Mouse (Mus musculus) cerebellum, postnatal 25 days (tissue): ENCODE results near the gene Anks1.
A peak's percentile ranks its signal among the peaks of the same experiment; 100 is the strongest.

Experiments
- DNase-seq, 2 experiments: peaks; one replicate each; pipeline ENCODE4 v3.0.0; 2021; ENCODE audit warnings: mixed read lengths in 2 of 2

The Anks1 gene

GRCm38 (mm10) chr17:27908888-27909621 is at the start of gene Anks1:
Gene Anks1, plus strand, starts transcription at chr17:27909306.
- DNase-seq = peak; percentile 94 to 96

DNA sequence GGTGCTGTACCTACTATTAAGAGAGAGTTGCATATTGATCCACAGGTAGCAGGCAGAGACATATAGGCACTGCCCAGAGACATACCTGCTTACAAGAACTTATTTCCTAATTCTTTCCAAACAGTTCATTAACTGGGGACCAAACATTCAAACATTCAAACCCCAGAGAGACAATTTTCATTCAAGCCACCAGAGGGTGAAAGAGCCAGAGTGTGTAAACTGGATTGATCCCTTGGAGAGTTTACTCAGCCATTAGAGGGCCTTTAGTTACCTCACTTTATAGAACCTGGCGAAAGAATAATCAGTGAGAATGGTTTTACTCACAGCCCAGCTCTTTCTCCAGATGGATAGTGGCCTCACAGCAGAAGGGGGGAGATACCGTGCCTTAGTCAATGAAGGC is 43.6 kb upstream of the Anks1 start:
- DNase-seq = no peak

- DNase-seq = no peak
These were observed 42.4 kb upstream of the Anks1 start for GRCm38 (mm10) chr17:27866737-27867136.

DNA sequence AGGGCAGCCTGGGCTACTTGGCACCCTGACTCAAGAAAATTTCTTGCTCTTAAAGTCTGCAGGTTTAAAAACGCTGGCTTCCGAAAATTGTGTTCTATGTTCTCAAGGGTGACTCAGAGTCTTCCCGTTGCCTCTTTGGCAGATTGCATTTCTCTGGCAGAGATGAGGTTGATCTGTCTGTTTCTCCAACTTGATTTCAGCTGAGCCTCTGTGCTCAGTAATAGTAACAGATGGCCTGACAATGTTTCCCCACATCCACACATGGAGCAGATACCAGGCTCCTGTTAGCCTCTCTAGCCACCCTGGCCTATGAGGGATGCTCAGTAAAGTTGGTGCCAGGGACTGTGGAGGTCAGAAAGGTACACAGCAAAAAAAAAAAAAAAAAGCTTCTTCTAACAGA is 37.3 kb upstream of the Anks1 start:
- peak; percentile 63 to 71 for DNase-seq

GRCm38 (mm10) chr17:27873583-27873982 is 35.5 kb upstream of the Anks1 start:
- no peak for DNase-seq

- no peak for DNase-seq
These were observed 34.6 kb upstream of the Anks1 start for GRCm38 (mm10) chr17:27874510-27874909.

DNA sequence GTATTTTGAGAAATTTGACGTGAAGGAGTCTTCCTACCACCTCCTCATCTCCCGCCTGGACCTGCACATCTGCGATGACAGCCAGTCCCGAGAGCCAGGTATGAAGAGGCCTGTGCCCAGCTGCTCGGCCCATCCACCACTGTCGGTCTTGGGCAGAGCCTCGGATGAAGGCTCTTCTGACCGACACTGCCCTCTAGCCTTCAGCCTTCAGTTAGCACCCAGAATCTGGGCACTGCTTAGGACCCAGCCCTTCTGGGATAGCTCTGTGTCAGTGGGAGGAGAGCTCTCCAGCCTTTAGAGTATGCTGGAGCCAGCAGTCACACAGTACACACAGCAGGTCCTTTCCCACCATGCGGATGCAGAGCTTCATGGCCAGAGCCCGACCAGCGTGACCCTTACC is 27.6 kb upstream of the Anks1 start:
- DNase-seq = peak; percentile 34 to 62

GRCm38 (mm10) chr17:27883129-27883528 is 26.0 kb upstream of the Anks1 start:
- DNase-seq = no peak

DNA sequence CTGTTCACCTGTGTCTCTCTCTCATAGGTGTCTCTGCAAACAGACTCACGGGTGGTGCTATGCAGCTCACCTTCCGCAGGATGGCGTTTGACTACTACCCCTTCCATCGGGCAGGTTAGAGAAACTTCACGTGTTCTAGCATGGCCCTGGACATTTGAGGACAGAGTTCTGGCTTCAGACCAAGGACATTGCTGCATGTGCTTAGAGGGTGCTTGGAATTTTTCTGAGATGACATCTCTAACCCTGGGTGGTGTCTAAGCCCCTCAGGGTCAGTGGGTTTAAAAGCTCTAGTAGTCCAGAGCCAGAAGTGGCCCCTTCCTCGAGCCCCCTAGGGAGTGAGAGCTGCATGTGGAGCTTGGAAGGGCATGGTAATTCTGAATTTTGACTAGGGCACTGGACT is 25.1 kb upstream of the Anks1 start:
- DNase-seq = no peak

DNA sequence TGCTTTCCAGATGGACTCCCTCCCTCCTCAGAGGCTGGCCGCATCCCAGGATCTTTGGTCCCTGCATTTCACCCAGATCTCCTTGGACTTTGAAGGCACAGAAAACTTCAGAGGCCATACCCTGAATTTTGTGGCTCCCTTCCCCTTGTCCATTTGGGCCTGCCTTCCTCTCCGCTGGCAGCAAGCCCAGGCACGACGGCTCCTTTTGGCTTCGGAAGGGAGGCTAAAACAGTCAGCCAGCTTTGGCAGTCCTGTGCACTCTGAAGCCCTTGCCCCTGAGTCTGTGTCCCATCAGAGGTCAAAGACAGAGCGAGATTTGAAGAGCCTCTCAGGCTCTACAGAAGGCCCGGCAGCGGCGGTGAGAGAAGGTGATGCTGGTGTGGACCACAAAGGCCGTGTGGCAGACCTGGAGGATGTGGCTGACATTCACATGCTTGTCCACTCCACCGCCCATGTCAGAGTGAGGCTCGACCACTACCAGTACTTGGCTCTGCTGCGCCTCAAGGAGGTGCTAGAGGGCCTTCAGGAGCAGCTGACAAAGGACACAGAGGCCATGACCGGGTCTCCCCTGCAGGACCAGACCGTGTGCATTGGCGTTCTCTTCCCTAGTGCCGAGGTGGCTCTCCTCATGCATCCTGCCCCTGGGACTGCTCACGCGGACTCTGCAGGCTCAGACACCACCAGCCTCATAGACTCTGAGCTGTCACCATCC is 22.5 kb upstream of the Anks1 start:
- DNase-seq = peak; percentile 50 to 66

DNA sequence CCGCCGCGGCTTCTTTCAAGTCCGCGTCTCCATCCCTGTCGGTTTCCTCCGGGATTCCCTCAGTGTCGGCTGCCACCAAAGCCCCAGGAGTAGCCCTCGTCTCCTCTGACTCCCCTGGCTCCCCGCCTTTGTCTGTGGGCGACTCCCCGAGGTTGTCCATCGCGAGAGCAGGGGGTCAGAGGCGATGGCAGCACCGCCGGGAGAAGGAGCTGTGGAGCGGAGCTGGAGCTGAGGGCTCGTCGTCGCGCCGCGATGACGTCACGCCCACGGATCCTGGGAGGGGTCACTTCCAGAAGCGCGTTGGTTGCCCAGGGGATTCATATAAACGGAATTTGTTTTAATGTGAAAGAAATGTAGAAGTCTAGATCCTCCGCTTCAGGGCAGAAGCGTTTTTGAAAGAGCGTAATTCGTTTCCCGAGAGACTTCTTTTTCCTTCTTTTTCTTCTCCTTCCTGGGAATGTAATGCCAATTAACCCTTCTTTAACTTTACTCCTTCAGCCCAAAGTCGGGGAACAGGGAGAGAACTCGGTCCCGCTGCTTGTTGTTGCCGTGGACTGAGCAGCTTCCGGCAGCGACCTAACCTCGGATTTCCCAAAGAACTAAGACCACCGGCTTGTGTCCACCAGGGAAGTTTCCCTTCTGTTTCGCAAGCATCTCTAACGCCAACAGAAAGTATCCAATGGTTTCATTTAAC is 1.4 kb upstream of the Anks1 start:
- peak; percentile 98 for DNase-seq

DNA sequence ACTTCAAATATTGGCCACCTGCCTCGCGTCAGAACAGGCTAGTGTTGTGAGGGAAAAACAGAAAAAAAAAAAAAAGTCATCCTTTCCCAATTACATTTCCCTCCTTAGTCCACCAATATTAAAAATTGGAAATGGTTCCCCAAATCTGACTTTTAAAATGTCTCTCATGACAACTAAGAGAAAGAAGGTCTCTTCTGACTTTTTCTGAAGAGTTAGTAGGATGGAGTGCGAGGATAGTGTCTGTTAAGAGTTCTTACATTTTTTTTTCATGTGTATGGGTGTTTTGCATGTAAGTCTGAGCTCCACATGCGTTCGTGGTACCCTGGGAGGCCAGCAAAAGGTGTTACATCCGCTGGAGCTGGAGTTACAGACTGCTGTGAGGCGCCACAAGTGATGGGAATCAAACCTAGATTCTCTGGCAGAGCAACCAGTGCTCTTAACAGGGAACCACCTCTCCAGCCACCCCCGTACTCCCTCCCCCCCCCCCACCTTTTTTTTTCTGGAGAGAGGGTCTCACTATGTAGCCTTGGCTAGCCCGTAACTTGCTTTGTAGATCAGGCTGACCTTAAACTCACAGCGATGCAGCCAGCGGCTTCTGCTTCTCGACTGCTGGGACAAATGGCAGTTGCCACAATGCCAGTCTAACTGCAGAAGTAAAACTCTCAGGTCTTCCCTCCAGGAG is 759 bp upstream of the Anks1 start:
- DNase-seq = no peak

GRCm38 (mm10) chr17:27909622-27910500 is 755 bp downstream of the Anks1 start, which contains the start of gene Taf11:
Gene Taf11, minus strand, starts transcription at chr17:27909844.
- peak; percentile 85 to 89 for DNase-seq

- no peak for DNase-seq
These were observed 2.3 kb downstream of the Anks1 start for GRCm38 (mm10) chr17:27911371-27911770.

DNA sequence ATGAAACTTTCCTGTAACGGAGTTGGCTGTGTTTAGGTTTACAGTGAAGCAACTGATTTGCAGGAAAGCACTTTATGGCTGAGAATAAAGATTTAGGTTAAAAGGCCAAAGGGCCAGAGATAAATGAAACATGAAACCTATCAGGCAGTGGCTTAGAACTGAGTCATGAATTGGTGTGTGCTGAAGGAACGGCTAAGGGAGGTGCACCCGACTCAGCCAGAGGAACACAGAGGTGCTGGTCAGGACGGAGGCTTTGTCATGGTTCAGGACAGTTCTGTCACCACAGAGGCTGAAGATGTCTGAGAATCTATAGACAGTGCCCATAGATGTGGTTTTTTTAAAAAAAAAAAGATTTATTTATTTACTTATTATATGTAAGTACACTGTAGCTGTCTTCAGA is 5.6 kb downstream of the Anks1 start:
- no peak for DNase-seq

- no peak for DNase-seq
These were observed 7.3 kb downstream of the Anks1 start for GRCm38 (mm10) chr17:27916366-27916765.

DNA sequence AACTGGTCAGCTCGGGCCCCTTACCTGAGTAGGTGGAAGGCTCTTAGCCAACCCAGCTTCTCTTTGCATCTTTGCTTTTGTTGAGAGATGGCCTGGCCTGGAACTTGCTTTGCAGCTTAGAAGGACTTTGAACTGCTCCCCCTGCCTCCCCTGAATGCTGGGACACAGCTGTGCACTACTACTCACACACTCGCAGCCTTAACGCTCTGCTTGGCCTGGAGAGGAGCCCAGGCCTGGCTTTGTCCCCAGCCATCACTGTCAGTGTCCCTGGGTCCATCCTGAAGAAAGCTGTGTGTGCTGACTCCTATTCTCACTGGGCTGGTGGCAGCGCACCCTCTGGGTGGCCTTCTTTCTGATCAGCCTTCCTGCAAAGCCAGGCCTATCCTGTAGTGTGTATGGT is 11.6 kb downstream of the Anks1 start:
- no peak for DNase-seq

GRCm38 (mm10) chr17:27922174-27922712 is 13.1 kb downstream of the Anks1 start:
- DNase-seq = no peak

DNA sequence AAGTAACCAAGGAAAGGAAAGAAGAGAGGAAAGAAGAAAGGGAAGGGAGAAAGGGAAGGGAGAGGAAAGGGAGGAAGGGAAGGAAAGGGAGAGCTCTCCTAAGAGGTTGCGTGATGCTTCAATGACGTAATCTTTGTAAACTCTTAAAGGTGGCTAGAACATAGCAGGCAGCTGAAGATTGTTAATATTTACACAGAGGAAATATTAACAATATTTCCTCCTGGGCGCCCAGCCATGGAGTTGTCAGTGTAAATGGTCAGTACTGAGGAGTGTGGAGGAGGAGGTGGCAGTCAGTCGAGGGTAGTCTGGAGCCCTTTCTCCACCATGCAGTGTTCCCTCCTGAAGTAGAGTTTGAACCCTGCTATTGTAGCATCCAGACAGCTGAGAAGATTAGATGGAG is 15.9 kb downstream of the Anks1 start:
- no peak for DNase-seq

- DNase-seq = peak in 1 of 2 experiments; percentile 29
These were observed 16.4 kb downstream of the Anks1 start for GRCm38 (mm10) chr17:27925504-27925903.

DNA sequence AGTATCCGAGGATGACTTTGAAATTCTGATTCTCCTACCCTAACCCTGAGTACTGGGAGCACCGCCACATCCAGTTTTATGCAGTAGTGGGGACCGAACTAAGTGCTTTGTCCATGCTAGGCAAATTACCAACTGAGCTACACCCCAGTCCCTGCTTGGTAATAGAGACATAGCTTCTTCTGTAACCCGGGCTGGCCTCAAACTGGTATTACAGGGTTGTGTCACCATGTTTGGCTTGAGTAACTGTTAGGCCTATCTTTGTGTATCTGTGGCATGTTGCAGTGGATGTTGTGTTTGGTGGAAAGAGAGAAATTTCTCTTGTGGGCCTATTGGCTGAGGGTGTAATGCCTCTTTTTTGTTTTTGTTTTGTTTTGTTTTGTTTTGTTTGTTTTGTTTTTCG is 21.2 kb downstream of the Anks1 start:
- no peak for DNase-seq

DNA sequence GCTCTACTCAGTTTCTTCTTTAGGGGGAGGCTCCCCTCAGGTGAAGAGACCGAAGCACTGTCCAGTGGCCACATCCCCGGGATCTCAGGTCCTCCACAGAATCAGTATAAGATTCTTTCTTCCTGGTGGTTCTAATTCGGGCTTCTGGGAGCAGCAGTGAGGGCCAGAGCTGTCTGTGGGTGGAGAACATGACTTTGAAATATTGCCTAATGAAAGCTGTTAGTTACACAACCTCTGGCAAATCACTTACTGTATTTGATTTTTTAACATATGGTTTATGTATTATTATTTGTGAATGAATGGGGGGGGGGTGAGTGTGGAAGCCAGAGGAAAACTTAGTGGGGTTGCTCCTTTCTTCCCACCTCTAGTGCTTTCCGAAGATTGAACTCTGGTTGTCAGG is 22.7 kb downstream of the Anks1 start:
- no peak for DNase-seq
